Mouse (Mus musculus): ENCODE measurements around the gene Zfp335.

Gene Zfp335

DNA sequence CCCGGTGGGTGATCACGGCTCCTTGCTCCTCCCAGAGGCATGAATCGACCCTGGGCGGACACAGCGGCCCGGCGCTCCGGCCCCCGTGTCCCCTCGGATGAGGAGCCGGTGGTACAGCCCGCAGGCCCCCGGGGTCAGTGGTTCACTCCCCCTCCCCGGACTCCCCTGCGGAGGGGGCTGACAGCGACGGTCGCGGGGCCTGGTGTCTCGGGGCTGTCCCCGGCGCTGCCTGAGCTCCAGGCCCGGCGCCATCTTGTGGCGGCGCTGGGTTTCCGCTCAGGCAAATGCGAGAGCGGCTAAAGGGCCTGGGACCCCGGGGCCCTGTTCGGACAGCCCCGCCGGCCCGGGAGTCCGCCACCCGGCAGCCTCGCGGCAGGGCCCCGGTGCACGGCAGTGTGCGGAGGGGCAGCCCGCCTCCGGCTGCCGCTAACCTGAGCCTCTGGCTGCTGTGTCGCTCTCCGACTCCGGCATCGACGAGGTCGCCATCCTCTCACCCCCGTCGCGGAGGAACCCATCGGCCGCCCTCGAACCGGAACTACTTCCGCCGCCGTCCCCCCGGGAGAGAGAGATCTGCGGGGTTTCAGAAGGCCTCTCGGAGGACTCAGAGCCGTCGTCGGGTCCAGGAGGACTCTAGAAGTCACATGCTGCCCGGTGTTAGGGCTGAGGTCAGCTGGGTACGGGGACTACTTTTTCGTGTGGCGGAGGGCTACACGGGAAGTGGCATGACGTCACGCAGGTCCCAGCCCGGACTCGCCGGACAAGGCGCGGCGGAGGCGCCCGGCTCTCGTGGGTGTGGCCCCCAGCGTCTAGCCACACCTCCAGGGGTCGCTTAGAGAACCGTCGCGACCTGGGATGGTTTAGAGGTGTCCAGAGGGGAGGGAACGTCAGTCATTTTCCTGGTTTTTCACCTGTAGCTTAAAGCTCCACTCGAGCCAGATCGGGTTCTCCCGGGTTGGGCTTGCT, at the start of gene Zfp335:
Gene Zfp335 (minus strand): TSS at position 672 of the 963 bp plus-strand sequence.
- peak; percentile 83 for DNase-seq (ENCODE audit: low read depth)

DNA sequence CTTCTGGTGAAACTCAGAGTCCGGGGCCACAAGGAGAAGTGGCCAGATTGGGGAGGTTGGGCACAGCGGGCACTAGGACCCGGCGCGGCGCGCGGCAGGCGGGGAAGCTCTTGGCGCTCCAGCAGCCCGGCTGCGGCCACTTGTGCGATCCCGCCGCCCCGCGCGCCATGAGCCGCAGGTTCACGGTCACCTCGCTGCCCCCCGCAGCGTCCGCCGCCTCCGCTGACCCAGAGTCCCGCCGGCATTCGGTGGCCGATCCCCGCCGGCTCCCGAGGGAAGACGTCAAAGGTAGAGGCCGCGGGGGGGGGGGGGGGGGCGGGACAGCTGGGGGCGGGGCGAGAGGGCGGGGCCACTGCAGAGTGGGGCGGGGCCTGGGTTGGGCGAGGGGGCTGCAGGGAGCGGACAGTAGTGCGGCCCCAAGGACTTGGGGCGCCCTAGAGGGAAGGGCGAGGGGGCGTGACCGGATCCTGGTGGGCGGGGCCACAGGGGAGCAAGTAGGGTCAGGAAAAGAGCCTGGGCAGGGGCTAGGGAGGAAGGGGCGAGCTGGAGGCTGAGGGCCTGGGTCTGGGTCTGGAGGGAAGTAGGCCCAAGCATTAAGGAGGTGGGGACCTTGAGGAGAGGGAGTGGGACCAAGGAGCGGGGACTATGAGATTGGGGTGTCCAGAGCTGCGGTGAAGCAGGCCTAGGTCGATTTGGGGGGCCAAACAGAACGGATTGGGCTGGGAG, 49.3 kb upstream of the Zfp335 start, which contains the start of gene Slc12a5:
Gene Slc12a5 (plus strand): TSS at position 87 of the 726 bp plus-strand sequence.
- no peak for DNase-seq (ENCODE audit: low read depth)

DNA sequence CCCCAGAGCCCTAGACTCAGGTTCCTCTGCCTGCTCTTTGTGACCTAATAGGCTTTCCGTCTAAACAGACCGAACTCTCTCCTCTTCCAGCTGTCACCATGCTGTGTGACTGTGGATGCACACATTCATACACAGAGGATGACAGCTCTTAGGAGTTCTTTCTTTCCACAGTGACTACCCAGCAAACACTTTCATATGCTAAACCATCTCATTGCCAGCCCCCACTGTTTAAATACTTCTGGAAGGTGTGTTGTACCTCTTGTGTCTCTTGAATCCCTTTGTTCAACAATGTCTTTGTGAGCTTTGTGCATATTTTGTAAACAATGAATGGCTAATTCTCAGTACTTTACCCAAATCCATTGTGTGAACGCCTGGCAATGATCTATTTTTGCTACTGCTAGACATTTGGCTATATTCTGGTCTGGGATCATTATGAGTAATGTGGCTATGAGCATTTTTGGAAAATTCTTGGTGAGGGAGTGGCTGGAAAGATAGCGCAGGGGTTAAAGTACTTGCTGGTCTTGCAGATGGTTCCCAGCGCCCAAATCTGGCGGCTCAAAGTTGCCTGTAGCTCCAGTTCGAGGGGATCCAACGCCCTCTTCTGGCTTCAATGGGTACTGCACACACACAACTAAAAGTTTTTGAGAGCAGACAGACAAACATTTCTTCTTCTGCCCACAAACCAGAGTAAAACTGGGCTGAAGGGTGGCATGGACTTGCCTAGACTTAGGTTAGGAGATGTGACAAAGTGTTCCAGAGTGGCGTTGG, 46.2 kb upstream of the Zfp335 start:
- DNase-seq (ENCODE audit: low read depth) = no peak

DNA sequence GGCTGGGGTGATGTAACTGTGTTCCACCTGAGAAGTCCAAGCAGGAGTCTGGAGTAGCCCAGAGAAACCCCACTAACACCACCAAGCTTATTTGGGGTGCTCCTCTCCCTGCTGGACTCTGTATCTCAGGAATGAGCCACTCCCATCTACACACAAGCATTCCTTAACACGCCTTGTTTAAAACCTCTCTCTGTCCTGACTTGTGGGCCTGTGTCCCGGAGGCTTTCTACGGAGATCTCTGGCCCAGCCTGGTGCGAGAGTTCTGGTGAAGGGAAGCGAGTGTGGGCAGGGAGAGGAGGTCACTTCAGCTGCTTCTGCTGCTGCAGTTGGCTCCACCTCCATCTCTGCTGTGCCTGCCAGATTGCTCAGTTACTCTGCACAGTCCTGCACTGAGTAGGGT, 44.6 kb upstream of the Zfp335 start:
- no peak for DNase-seq (ENCODE audit: low read depth)

DNA sequence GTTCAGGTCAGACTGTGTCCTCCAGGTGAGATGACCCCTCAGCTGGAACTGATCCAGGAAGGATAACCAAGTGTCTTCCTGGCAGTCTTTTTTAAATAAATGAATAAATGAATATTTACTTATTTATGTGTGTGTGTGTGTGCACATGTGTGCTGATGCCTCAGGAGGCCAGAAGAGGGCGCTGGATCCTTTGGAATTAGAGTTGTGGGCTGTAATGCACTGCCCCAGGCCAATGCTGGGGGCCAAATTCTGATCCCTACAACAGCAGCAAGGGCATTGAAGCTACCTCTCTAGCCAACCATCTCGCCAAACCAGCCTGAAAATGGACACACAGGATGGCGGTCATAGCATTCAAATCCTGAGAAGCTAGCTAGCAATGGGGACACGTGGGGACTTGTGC, 44.2 kb upstream of the Zfp335 start:
- DNase-seq (ENCODE audit: low read depth) = no peak

DNA sequence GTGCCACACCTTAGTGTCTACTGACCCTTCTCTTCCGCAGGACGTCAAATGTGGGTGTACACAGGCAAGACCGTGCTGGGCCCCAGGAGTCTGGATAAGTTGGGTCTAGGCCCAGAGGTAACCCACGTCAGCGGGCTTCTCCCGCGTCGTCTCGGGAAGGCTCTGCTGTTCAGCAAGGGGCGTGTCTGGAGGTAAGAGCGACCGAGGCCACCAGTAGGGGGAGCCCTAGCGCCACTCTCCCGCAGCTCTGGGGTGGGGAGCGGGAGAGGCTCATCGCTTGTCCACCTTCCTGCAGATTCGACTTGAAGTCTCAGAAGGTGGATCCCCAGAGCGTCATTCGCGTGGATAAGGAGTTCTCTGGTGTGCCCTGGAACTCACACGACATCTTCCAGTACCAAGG, 41.7 kb upstream of the Zfp335 start:
- peak; percentile 58 for DNase-seq (ENCODE audit: low read depth)

DNA sequence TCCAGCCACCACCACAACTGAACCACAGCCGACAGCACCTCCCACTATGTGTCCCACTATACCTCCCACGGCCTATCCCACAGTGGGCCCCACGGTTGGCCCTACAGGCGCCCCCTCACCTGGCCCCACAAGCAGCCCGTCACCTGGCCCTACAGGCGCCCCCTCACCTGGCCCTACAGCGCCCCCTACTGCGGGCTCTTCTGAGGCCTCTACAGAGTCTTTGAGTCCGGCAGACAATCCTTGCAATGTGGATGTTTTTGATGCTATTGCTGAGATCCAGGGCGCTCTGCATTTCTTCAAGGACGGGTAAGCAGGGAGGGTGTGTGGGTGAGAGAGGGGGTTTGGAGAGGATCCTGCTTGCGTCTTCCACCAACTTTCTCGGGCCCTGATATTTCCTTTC, 40.9 kb upstream of the Zfp335 start:
- no peak for DNase-seq (ENCODE audit: low read depth)

DNA sequence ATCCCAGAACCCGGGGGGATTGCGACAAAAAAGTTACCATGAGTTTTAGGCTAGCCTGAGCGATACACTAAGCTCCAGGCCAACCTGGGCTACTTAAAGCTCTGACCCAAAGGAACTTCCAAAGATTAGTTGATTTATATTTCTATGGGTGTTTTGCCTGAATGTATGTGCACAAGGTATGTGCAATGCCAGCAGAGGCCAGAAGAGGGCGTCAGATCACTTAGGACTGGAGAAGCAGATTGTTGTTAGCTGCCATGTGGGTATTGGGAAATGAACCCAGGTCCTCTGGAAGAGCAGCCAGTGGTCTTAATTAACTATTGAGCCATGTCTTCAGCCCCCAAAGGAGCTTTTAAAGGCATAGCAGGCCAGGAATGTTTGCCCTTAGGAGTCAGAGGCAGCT, 40.2 kb upstream of the Zfp335 start:
- no peak for DNase-seq (ENCODE audit: low read depth)

DNA sequence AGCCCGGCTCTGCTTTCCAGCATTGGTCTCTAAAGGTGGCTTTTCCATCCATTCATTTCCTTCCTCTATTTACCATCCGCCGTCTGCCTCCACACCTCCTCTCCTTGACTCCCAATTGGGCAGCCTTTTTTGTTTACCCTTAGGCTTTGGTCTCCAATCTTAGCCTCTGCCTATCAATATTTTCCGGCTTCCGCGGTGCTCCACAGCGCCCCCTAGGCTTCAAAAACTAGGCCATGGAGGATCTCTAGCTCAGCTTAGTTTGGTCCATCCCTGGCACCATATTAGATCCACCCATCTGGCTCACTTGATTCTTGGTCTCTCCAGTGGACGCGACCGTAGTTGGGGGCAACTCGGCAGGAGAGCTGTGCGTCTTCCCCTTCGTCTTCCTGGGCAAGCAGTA, 38.9 kb upstream of the Zfp335 start:
- no peak for DNase-seq (ENCODE audit: low read depth)

DNA sequence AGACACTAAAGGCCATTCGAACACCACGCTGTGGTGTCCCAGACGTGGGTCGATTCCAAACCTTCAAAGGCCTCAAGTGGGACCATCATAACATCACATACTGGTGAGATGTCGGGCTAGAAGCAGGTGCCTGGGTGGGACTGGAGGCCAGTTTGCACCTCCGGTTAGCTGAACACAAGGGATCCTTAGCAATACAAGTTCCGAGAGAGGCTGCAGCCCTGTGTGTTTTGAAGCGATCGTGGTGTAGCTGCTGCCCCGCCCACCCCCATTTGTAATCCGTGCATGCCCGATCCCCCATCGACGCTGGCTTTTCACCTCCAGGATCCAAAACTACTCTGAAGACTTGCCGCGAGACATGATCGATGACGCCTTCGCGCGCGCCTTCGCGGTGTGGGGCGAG, 37.4 kb upstream of the Zfp335 start:
- no peak for DNase-seq (ENCODE audit: low read depth)

DNA sequence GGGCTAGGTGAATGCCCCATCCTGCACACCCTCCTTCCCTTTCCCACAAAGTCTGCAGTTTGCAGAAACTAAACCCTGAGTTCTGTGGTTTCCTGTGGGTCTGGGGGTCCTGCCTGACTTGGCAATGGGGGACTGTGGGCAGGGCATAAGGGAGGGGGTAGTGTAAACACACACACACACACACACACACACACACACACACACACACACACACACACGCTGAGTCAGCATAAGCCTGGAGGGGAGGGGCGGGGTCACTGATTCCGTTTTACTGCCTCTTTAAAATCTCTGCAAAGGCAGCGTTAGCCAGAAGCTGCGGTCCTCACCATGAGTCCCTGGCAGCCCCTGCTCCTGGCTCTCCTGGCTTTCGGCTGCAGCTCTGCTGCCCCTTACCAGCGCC, 36.4 kb upstream of the Zfp335 start:
- no peak for DNase-seq (ENCODE audit: low read depth)

DNA sequence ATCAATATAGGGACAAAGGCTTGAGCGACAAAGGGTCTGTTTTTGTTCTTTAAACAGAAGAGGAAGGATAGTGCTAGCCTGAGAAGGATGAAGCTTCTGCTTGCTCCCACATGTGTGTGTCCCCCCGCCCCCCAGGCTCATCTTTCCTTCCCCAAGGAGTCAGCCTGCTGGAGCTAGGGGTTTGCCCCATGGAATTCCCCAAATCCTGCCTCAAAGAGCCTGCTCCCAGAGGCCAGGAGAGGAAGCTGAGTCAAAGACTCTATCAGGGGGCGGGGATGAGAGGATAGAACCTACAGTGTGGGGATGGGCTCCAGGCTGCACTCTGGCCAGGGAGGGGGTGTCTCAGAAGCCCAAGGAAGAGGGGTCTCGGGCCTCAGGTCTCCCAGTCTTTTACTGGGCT, 35.9 kb upstream of the Zfp335 start:
- no peak for DNase-seq (ENCODE audit: low read depth)

DNA sequence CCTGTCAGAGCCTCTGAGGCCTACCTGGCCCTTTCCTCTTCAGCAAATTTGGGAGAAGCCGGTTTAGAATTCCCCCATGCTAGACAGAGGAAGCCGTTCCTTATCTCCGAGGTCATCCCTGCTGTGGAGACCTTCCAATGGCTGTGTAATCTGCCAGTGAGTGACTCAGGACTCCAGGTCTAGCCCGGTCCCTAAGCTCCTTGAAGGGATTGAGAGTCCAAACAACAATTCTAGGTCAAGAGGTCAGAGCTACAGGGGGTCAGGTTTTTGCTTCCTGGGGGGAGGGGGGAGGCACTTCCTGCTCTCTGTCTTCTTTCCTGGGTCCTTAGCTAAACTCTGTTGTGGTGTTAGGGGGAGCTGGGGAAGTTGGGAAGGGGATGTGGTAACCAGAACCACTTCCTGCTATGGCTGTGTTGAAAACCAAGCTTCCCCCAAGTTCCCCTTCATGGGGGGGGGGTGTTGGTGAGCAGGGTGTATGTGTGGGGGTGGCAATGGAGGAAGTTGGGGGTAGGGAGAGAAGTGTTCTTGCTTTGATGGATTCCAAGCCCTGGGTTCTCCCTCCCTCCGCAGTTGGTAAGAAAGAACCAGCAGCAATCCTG, 31.2 kb upstream of the Zfp335 start:
- no peak for DNase-seq (ENCODE audit: low read depth)

DNA sequence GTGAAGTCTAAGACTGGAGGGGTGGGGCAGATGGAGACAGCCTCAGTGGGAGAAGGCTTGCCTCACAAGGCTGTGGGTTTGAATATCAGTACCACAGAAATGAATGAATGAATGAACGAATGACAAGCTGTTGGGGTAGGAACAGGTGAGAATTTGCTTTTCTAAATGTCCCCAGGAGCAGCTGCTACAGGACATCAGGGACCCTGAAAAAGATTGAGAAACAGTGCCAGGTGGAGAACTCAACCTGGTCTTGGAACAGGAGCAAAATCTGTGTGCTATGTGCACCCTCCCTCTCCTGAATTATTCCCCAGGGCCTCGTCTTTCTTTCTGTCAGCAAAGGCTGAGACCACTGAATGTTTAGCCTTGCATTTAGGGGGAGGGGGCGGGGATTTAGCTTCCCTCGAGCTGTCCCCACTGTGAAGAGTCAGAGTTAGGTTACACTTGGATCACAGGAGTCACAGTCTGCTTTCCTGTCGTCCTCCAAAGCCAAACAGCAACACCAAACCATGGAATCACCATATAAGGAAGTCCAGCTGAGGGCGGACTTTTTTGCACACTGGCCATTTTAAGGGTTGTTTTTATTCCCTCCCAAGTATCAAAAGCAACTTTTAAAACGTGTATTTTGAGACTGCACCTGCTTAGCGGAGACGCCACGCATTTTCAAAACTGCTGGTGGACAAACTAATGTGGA, 28.7 kb upstream of the Zfp335 start, which contains the start of gene Mmp9:
Gene Mmp9 (plus strand): TSS at position 641 of the 691 bp plus-strand sequence.
- DNase-seq (ENCODE audit: low read depth) = no peak

DNA sequence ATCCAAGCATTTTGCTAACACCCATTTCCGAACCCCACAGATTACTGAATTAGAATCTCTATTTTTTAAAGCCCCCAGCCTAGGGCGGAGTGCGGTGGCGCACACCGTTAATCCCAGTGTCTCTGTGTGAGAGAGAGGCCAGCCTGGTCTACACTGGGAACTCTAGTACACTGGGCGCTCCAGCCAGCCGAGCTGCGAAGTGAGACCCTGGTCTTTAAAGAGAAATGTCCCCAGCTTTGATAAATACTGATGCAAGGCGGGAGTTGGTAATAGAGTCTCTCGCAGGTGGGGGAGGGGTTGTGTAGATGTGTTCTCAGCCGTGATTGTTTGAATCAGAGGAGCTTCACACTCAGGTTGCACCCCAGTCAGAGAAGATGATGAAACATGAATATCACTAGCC, 27.5 kb upstream of the Zfp335 start:
- no peak for DNase-seq (ENCODE audit: low read depth)

DNA sequence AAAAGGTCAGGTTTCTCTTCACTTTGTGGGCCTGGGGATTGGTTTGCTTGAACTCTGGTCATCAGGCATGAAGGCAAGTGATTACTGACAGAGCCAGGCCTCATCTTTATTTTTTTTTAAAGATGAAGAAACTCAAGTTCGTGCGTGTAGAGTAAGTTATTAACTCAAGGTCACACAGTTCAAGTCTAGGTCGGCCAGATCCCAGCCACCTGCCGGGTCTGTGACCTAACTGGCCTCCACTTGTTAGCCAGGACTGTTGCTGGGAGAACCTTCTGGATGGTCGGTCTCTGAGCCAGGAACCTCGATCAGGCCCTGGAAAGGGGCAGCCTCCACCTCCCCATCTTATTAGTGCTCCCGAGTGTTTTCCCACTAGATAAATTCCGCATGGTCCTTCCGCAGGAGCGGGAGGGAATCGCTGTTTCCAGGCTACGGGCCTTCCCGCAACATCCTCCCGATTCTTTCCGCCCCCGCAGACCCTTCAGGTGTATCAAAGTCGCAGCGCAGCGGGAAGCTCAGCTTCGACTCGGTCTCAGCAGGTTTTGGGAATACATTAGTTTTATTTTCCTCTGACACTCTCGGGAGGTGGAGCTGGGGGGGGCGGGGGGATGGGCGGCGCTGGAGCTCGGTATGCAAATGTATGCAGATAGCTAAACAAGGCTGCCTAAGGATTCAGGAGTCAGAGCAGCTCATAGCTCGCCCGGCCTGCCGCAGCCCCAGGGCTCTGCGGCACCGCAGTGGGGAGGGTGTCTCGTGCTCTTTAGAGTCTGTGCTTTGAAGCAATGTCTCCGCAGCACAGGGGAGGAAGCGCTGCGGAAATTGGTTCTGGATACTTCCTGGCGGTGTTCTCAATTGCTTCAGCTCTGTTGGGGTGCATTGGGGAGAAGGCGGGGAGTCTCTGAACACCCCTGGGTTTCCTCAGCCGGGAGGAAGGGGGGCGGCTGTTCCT, 26.9 kb upstream of the Zfp335 start:
- no peak for DNase-seq (ENCODE audit: low read depth)

DNA sequence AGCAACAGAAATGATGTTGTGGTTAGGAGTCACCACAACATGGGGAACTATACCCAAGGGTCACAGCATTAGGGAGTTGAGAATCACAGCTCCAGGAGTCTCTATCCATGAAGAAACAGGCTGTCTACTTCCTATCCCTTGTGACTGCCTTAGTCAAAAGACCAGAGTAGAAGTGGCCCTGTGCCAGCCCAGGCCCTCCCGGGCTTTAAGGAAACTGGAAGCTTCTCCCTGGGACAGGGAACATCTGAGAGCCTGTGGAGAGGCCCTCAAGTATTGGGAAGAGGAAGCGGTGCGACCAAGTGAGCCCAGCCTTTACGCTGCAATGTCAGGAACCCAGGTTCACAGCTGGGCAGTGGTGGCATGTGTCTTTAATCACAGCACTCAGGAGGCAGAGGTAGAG, 24.4 kb upstream of the Zfp335 start:
- DNase-seq (ENCODE audit: low read depth) = no peak

DNA sequence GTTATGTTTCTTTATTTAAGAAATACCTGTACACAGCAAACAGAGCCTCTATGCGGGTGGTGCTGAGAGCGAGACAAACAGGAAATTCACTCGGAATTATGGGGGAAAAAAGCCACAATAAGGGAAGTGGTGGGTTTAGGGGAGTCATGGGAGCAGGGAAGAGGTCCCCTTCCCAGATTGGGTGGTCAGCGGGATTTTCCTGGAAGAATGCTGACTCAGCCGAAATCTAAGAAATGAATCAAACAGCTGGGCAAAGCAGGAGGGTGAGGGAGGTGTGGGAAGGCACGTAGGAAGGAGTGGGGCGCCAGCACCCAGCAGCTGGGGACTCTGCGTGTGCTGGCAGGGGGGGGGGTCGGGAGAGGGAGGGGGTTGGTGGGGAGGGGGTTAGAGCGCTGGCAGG, 22.0 kb upstream of the Zfp335 start:
- DNase-seq (ENCODE audit: low read depth) = no peak

DNA sequence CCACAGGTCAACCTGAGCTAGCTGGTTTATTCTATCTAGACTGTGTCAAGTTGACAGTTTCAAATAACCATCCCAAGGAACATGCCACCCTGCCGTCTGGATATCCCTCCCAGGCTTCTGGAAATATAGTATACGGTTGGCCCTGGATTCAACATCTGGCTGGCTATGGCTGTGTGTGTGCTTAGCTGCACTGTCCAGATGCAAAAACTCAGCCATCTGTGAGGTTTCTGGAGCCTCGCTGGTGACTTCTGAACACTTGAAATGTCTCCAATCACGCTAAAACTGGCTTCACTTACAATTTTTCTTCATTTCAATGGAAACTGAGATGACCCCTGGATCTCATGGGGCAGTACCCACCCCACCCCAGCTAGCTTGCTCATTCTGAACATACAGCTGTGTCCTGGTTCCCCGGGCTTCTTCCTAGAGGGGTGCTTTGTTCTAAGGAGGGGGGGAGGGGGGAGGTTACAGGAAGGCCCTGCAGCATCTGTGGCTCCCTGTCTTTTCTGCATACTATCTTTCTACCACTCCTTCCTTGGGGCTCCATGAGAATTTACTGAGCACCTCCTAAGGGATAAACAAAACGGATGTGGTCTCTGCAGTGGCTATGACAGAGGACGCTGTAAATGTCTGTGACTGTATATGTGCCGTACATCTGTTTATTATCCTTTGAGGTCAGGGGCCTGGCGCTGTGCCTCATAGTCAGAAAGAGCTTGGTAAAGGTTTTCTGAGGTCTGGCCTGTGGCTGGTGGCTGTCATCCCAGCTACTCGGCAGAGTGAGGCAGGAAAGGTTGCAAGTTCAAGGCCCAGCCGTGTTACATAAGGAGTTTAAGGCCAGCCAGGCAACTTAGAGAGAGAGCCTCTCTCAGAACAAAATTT, 19.4 kb upstream of the Zfp335 start:
- DNase-seq (ENCODE audit: low read depth) = no peak

Data from c-Kit-positive CD71-negative TER-119-negative erythroid progenitor cells, embryonic 14.5 days (primary cell).